Mouse (Mus musculus) testis, postnatal 10 days (tissue): Measurements from ENCODE around the gene Syt1.

Experiments used
- DNase-seq: peaks from one replicate; pipeline ENCODE4 v3.0.0; 2021; ENCODE audit warnings: low spot score

Gene Syt1

DNA sequence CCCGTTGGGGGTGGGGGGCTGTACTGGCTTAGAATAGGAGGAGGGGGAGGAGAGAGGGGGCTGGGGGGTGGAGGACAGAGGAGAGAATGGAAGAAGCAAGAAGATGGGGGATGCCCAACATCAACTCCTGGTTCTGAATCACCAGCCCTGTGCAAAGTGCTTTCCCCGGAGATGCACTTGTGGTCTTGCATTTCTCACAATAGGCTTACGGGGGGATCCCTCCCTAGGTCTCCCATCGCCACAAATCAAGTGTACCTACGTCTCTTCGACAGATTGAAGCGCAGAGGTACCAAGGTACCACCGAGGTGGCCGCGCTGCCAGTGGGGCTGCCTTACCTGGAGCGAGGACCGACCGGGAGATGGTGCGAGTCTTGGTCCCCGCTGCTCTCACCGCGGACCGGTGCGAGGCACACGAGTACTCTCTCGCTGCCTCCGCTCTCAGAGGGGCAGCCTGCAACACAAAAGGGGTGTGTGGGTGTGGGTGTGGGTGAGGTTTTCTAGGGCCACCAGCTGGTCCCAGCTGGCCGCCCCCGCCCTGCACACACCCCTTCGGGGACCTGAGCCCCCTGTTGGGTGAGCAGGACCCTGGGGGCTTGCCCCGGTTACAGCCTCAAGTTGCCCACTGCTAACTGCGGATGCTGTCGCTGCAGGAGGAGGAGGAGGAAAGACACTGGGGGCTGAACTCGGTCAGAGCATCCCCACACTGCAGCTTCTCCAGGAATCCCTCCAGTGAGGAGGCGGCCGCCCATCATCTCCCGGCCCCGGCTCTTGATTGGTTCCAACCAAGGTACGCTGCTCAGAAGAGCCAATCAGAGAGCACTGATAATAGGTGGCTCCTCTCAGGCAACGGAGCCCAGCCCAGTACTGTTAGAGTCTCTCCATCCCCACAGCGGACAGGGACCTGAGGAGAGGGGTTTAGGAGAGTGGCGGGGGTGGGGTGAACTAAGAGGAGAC, at the start of gene Syt1:
Gene Syt1 (minus strand): TSS at position 742 of the 953 bp plus-strand sequence.
- DNase-seq, result peak; percentile 60

DNA sequence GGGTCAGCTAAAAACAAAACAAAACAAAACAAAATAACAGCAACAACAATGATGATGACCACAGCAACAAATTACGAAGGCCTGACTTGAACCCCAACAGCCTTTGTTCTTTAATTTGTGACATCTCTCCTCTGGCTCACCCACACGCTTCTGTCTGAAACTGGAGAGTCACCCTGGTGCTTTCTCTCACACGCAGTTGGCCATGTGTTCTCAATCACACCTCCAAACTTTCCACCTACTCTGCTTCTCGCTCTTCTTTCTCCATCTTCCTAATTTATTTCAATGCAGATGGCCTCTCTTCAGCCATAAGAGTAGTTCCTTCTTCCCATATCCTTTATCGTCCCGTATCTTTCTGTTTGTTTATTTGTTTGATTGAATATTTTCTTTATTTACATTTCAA, 45.7 kb upstream of the Syt1 start:
- DNase-seq, result no peak

DNA sequence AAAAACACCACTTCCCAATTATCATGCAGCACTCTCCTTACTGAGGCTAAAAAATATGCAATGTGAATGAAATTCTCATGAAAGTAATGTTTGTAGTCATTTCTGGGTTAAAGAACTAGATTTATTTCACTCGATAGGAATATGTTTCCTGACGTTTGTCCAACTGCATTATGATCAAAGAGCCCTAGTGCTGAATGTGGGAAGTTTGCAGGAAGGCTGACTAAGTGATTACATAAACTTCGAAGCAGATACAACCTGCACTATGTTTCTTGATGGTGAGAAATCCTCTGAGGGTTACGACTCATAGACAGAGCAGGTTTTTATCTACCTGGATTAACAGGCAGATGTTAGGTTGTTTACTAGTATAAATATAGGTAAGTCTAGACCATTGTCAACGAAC, 36.8 kb upstream of the Syt1 start:
- no peak for DNase-seq

DNA sequence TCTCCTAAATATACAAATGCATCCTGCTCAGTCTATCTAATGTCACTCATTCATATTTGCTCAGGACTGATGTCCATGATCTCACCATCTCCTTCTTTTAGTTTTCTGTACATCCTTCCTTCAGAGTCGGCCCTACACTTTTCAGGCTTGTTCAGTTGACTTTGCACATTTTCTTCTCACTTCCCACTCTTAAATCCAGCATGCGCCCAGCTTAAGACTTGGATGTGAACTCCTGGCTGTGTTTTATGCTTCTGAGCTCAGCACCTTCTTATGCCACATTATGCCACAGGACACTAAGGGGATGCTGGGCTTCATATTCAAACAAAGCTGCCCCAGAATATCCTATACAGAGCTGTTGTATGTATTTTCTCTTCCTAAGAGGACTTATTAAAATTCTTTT, 36.2 kb upstream of the Syt1 start:
- no peak for DNase-seq

DNA sequence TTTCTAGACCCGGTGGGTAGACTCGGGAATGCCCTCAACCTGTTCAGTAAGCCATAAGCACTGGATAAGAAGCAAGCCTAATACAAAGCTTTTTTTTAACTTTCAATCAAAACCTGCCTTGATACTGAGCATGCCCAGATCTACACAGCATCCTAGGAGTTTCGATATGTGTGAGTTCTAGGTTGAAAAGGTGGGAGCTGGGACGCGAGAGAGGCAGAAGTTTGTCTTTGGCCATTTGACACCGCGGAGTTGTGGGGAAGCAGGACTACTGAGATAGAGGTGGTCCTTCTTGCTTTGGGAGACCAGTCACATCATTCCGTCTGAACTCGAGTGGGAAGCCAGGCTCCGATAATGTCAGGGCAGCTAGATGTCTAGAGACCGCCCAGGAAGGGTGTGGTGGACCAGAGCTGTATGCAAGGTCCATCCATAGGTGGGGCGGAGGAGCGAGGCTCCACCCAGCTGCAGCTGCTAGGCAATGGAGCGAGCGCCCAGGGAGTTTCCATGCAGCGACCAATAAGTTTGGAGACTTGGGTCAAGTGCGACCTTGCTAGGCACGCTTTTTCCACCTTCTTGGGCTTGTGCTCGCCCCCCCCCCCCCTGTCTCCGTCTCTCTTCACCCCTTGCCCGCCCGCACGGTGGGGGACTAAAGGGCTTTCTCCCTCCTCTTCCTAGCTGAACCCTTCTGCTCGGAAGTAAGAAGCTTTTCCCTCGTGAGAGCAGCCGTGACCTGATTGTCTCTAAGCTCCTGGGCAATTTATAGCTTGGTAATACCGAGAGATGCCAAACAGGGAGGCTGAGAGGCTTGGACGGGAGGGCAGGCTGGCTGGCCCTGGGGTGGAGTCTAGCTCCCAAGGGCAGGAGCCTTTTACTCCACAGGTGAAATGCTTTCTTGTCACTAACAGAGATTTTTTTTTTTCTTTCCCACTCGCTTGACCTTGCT, 714 bp upstream of the Syt1 start:
- peak; percentile 51 for DNase-seq

DNA sequence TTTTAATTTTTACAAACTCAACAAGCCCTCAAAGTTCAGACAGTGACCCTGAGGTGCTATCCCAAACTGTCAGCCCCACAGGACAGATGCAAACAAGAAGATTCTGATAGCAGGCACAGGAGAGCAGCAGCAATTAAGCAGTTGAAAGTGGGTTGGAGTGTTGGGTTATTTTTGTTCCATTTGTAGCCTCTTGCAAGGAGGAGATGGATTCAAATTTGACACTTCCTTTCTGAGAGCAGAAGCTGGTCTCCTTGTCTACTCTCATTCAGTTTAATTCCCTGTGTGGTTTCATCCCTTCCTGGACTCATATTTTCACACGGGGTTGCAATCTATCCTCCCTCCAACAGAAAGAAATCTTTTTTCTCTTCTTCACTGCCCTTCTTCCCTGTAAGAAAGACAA, 951 bp downstream of the Syt1 start:
- DNase-seq, result no peak

DNA sequence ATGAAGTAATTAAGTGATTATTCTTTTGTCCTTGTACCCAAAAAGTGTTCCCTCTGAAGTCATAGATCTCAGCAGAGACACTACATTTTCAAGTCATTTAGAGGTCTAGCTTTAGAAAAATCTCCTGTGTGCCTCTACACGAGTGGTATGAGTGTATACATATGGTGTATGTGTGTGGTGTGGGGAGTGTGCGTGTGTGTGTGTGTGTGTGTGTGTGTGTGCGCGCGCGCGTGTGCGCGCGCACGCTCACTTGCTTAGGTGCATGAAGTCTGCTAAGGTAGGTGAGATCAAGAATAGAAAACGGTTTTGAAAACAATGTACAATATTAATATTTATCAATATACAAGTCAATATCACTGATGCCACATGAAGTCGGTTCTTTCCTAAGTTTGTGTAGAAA, 2.3 kb downstream of the Syt1 start:
- no peak for DNase-seq

DNA sequence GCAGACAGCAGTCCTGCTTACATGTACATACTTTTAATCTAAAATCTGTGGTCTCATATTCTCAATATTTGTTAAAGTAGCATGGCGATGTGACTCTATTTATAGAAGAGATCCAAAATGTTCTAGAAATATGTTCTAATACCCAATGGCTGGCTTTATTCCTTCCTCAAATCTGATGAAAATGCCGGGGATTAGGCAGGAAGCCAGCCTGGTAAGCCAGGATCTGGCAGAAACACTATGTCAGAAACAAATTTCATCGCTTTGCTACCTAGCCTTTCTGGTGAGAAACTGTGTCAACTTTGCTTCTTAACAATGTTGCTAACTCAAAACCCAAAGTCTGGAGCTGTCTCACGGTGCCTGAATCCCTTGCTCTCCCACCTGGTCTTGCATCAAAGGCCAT, 7.3 kb downstream of the Syt1 start:
- DNase-seq, result no peak

DNA sequence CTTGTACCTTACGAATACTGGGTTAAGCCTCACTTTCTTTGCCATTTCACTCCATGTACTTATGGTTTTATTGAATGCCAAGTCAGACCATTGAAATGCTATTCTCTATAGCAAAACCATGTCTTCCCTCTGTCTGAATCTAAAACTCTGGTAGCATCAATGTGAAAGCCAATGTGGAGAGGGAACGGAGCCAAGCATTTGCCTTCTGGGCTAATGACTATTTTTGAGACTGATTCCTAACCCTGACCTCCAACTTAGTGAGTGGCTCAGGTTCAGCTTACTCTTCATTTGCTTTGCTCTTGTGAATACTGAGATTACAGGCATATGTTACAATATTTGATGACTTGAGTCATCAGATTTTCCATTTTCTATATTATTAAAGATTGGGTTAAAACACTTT, 23.5 kb downstream of the Syt1 start:
- no peak for DNase-seq

DNA sequence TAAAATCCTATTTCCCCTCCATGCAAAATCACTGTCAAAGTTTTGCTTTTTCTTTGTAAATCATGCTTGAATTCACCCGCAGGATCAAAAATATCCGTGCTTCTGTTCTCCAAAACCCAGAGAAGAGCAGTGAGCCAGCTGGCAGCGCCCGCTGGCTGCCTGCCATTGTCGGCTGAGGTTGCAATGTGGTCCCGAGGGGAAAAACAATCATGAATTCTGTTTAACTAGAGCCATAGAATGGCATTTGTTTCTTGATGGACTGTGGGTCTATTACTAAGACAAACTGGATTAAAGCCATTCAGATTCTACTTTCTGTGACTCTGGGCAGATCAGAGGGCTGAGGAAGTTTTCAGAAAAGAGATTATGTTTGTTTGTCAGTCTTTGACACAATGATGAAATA, 31.1 kb downstream of the Syt1 start:
- DNase-seq, result peak; percentile 63

DNA sequence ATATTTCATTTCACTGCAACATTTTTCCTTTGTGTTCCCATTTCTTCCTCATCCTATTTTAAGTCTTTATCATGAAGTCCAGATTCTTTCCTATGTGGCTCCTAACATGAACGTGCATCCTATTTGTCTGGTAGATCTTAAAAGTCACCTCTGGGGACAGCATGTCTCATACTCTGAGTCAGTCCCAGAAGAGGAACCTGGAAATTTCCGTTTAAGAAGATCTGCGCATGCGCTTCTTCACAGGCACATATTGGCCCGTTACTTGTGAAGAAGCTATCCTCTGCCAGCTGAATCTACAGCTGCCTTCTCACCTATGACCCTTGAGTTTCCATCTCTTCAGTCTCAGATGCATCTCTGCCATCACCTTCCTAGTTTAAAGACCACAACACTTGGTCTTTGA, 55.8 kb downstream of the Syt1 start:
- no peak for DNase-seq

DNA sequence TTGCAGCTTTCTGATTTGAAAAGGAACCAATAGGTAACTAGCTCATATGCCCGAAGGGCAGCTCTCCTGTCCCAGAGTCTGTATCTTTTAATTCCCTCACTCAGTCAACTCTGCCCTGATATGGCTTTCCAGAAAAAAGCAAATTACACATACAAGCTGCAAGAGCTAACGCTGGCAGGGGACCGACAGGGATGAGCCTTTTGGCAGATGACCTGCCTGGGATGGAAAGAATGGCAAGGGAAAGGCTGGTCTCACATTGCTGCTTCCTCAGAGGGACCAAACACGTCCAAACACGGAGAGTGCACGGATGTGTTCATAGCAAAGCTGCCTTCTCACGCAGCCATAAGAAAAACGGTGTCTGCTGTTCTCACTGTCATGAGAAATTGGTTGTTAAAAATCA, 58.6 kb downstream of the Syt1 start:
- no peak for DNase-seq

DNA sequence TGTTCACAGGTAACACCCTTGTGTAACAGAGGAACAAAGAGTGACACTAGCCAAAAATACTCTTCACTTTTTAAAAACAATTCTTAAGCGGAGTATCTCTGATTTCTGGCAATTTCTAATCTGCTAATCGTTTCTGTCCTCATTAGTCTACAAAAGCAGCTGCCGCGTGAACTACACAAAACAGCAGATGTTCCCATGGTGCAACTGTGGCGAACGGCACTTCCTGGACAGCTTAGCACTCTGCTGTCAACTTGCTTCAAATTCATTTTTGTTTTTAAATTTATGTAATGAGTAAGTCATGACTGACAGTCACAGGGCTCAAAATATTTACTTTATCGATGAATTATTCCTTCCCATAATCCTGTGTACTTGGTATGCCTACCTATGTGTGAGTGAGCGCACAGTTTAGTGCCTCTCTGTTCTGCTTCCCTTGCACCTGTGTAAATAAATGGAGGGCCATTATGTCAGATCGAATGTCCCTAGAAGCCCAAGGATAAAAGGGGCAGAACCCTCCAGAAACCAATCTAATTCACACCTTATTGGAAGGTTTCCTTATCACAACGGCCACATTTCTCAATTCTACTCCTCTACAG, 73.8 kb downstream of the Syt1 start:
- DNase-seq, result no peak

DNA sequence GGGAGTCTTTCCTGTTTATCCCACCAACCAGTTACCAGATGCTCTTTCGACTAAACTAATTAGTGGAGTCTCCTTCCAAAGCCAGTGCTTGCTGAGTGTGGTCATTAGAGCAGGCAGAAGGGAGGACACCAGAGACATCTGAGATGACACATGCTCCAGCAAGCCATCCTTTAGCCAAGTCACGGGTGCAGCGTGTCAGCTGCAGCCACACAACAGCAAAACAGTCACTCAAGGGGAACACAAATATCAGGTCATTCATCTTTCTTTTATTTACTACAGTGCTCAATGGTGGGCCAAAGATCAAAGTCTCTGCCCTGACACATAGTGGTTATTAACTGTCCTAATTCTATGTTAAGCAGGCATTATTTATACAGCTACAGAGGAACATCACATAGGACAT, 80.5 kb downstream of the Syt1 start:
- no peak for DNase-seq

DNA sequence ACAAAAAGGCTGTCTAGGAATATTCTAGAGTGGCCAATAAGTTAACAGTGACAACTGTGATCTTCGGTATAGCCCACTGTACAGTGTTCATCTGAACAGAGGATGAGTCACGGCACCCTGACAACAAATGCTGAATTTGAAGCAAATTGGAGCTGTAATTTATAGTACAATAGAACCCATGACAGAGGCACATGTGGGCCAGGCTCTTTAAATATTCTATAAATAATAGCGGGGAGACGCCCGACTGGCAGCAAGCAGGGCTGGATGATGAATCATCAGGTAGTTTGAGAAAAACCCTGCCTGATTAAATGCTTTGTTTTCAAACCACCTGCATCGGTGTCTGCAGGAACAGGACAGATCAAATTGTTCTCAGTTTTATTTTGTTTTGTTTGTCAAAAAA, 81.1 kb downstream of the Syt1 start:
- DNase-seq, result no peak

DNA sequence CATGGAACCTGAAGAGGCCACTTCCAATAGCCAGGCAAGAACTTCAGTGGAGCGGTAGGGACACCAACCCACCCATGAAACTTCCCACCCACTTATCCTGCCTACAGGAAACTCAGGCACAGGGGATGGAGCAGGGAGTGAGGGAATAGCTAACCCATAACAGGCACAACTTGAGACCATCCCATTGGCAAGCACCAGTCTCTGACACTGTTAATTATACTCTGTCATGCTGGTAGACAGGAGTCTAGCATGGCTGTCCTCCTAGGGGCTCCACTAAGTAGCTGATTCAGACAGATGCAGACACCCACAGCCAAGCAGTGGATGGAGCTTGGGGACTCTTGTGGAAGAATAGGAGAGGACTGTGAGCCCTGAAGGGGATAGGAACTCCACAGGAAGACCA, 105.5 kb downstream of the Syt1 start:
- DNase-seq, result no peak

DNA sequence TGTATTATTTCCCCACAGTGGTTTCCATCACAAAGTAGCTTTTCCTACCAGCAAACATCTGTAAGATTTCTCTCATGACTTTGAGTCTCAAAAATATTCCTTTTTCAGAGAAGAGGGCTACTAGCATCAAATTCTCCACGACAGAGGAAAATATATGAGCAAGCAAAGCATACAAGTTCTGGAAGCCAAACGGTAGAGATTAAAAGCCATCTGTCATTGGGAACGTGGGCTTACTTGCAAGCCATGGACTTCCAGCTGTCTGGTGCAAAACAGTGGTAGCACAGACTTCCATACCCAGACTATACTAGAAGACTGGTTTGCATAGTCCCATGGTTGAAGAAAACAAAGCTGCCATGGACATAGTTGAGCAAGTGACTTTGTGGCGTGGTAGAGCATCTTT, 106.4 kb downstream of the Syt1 start:
- DNase-seq, result no peak

DNA sequence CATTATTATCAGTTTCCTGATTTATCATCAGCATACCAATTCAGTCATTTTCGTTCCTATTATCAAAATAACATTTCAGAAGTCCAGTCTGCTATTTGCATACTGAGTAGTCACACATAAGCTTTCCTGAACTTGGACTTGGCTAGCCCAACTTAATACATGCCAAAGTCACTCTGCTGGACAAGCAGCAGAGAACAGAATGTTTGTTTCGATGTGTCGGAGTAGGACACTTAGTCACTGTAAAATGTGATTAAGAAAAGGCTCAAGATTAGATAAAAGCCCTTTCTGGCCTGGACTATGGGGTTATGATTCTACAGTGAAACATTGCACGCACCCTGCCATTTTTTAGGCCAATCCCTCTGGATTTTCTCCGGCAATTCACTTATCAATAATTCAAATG, 114.3 kb downstream of the Syt1 start:
- DNase-seq, result no peak

DNA sequence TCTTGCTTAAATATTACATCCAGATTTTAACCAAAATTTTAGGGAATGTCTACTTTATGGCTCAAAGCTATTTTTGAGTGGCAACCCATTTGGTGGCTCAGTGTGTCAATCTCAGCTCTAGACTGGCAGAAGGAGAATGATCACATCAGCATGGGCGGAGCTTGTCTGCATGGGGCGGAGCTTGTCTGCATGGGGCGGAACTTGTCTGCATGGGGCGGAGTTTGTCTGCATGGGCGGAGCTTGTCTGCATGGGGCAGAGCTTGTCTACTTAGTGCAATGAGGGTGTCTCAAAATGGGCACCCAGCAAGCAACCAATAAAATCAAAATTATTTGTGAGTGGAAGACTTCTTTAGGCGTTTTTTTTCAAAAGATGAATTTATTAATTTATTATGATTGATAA, 117.5 kb downstream of the Syt1 start:
- peak; percentile 52 for DNase-seq

DNA sequence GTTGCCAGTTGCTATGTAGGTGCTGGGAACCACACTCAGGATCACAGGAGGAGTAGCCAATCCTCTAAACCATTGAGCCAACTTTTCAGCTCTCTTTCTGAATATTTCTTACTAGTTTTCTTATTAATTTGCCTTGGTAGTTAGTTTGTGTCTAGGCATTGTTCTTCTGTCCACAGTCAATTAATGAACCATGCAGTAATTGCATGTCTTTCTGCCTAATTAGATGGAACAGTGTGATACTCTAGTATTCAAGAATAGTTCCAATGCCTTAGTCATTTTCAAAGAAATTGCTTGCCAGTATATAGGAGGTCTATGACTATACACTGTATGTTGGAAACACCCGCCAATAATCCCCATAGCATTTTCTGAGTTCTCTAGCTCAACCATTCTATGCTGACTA, 118.3 kb downstream of the Syt1 start:
- DNase-seq, result no peak

DNA sequence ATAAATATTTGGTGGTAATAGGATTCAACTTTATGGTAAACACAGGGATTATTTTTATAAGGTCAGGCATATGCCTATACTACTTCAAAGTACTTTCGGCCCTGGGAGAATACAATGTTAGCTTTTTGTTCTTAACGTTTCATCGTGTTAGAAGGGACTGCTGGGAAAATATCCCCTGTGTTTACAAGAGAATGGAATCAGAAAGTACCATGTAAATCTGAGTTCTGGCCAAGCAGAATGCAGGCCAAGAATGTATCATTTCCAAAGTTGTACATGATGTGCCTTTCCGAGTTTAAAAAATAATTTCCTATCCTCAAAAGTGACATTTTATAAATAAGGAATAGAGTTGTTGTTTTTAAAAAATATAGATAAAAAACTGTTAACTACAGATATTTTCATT, 121.7 kb downstream of the Syt1 start:
- no peak for DNase-seq

DNA sequence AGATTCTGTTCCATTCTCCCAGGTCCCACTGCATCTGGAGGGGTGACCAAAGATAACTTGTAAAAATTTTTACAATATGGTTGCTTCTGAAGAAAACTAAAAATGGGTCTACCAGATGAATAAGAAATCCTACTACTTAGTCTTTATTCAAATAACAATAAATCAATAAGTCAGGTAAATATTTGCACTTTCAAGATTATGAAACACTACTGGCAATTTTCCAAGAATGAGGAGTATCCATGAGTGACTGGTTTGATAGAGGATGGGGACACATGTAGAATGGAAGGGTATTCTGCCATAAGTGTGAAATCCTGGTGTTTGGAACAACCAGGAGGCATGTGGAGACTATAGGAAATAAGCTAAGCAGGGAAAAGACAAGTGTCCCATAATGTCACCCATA, 124.0 kb downstream of the Syt1 start:
- no peak for DNase-seq

DNA sequence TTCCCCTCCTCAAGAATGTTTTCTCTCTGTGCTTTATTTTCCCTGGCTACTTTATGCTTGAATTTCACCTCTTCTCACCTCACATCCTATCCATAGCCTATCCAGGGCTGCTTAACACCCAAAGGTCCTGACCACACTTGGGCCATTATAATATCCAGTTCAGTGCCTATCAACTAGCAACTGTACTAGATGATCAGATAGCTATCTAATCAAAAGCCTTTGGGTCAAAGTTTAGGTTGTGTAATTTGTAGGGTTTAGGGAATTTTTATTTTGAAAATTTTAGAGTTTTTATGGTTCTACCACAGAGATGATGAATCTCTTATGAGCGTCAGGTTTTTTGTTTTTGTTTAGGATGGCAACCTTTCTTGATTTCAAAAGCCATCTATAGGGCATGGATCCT, 125.0 kb downstream of the Syt1 start:
- DNase-seq, result no peak
